Mouse (Mus musculus): Measurements from ENCODE around the gene Adgrf3.

The Adgrf3 gene

DNA sequence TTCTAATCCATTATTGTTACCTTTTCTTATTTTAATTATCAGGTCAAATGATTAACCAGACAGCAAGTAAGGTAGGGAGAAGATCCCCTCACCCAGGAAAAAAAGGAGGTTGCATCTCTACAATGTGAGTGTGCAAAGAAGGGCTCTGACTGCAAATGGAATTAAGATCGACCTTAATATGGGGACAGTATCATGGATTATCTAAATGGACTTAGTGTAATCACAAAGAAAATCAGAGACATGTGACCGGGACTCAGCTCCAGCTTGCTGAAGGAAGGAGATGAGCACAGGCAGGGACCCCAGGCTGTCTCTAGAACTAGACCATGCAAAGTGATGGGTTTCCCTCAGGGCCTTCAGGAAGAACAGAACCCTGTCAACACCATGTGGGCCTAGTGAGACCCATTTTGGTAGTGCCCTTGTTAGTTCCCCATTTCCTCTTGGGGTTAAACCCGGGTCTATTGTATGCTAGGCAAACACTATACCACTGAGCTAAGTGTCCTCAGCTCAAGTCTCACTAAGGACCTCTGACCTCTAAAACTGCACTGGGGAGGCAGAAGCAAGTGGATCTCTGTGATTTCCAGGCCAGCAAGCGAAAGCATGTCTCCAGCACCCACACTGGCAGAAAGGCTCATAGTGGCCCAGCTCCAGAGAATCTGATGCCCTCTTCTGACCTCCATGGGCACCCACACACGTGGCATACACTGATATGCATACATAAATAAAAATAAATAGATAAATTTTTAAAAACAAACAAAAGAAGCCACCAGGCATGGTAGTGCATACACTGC, 57.2 kb downstream of the Adgrf3 start:
- DNase-seq: no peak

DNA sequence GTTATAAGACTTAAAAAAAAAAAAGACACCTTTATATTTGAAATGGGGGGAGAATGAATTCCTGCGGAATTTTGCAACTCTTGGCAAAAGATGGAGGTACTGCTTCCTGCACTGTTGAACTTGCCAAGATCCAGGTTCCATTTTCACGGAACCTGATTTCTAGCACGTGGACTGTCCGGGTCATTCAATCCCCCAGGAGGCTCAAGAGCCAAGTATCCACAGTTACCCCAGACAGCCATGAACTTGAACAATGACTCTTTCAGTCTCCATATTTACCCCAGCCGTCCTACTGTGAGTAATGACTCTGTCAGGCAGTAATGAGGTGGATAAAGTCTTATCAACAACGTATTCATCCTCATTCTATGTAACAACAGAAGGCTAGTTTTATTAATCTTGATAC, 59.0 kb downstream of the Adgrf3 start:
- no peak for DNase-seq
